Mouse (Mus musculus) heart, adult 2 months (tissue): ENCODE measurements around the gene Clic6.

Experiments used
- CTCF ChIP-seq: fragments of 200-600 bp; IDR thresholded peaks from 2 replicates; pipeline ENCODE4 v1.8.1; 2022; ENCODE audit warnings: antibody characterized with exemption, mild to moderate bottlenecking, moderate library complexity
- EP300 ChIP-seq: fragments of 200-500 bp; IDR thresholded peaks from 2 replicates; pipeline ENCODE4 v1.6.1; 2011; ENCODE audit warnings: low read depth, low read length, control low read depth; ENCODE audit not compliant: insufficient read depth
- POLR2A ChIP-seq: fragments of 200-500 bp; IDR thresholded peaks from 2 replicates; pipeline ENCODE4 v1.6.1; 2011; ENCODE audit warnings: mild to moderate bottlenecking, low read depth, low read length, control low read depth; ENCODE audit not compliant: insufficient read depth

- TF ChIP-seq CTCF (no peak), EP300 (no peak), POLR2A (no peak)
Observed at GRCm38 (mm10) chr16:92441203-92441602, 44.3 kb upstream of the Clic6 start.
